Mouse (Mus musculus): ENCODE results near the gene Mccc1.

Gene Mccc1

GRCm38 (mm10) chr3:36000275-36001239 lies at the start of gene Mccc1:
TSS of gene Mccc1 (minus strand) at chr3:36000678.
- peak; percentile 89 to 92 for DNase-seq (ENCODE audit: low spot score in 2 of 2)

- no peak for DNase-seq (ENCODE audit: low spot score in 2 of 2)
Observed at GRCm38 (mm10) chr3:36049106-36049505, 48.6 kb upstream of the Mccc1 start.

- no peak for DNase-seq (ENCODE audit: low spot score in 2 of 2)
Observed at GRCm38 (mm10) chr3:36045086-36045485, 44.6 kb upstream of the Mccc1 start.

- no peak for DNase-seq (ENCODE audit: low spot score in 2 of 2)
Observed at GRCm38 (mm10) chr3:36044520-36044919, 44.0 kb upstream of the Mccc1 start.

DNA sequence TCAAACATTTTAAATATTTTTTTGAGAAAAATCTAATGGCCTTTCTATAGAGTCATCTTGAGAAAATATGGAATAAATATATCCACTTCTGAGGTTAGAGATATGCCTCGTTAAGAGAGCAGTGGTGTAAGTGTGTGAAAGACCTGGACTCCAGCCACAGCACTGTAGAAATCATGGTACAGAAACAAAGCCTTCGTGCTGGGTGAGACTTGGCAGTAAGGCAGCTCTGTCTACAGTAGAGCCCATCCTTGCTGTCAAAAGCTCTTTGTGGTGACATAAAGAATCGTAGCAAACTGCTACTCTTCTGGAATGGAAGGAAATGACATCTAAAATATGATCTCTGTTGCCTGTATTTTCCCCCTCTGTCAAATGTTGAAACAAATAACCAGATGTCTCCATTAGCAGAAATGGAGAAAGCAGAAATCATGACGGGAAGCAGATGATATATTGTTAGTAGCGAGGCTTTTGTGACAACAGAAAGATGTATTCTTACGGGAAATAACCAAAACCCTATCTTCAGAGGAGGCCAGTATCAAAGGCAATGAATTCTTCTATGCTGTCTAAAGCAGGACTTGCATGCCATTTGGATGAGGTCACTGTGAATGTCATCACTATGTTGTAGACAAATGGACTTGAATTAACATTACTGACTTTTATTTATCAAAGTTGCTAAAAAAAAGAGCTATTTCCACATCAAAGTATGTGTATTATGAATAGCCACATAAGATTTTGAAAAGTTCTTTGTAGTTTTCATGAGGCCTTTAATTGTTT lies 31.4 kb upstream of the Mccc1 start:
- no peak for DNase-seq (ENCODE audit: low spot score in 2 of 2)

DNA sequence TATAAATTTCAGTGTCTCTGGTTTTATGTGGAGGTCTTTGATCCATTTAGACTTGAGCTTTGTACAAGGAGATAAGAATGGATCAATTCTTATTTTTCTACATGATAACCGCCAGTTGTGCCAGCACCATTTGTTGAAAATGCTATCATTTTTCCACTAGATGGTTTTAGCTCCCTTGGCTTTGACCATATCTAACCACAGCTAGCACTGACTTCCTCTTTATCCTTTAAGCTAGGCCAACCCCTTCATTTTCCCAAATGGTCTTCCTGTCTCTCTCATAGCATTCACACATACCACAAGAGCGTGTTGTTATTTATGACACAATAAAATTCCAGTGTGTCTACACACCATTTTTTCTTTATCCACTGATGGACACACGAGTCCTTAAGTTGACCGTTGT lies 29.5 kb upstream of the Mccc1 start:
- no peak for DNase-seq (ENCODE audit: low spot score in 2 of 2)

DNA sequence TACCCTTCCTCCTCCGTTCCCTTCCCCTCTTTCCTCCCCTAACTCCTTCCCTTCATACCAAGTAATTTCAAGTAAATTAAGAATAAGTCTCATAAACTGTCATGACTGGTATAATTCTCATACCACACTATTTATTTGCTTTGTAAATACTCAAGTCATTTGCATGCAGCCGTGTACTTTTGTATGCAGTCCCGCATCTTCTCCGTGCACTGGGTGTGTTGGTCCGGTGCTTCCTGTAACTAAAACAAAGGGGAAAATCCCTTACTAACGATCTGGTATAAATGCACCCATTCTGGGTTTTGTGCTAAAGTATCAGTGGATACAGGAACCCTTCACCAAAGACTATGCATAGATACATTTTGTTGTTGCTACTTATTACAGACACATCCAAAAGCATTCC lies 25.3 kb upstream of the Mccc1 start:
- no peak for DNase-seq (ENCODE audit: low spot score in 2 of 2)

- no peak for DNase-seq (ENCODE audit: low spot score in 2 of 2)
Observed at GRCm38 (mm10) chr3:36011239-36011638, 10.8 kb upstream of the Mccc1 start.

GRCm38 (mm10) chr3:36008411-36009154 lies 8.1 kb upstream of the Mccc1 start:
- no peak for DNase-seq (ENCODE audit: low spot score in 2 of 2)

DNA sequence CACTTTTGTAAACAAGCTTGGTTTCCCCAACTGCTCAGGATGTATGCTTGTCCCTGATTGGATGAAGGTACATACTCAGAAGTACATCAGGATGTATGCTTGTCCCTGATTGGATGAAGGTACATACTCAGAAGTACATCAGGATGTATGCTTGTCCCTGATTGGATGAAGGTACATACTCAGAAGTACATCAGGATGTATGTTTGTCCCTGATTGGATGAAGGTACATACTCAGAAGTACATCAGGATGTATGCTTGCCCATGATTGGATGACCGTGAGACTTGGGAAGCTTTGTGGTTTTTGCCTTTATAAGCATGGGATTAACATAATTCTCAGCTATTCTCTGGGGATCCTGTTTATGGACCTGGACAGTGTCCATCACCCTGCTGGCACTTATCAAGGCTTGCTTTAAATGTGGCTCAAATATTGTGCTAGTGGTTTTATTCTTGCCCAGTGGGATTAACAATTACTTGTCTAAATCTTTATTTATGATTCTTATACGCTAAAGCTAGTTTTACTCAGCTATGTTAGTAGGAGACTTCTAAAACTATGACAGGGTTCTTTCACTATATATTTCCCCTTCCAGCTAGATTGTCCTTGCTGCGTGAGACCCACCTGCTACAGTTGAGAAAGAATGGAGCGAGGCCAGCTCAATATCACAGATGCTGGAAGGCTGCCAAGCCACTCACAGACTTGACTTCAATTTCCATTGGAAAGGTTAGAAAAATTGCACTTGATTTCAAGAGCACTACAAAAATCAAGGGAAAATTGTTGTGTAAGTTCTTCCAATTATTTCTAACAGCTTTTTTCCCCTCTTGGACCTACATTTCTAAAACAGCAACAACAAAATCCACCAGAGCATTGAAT lies 3.8 kb upstream of the Mccc1 start:
- peak in 1 of 2 experiments; percentile 50 for DNase-seq (ENCODE audit: low spot score in 2 of 2)

DNA sequence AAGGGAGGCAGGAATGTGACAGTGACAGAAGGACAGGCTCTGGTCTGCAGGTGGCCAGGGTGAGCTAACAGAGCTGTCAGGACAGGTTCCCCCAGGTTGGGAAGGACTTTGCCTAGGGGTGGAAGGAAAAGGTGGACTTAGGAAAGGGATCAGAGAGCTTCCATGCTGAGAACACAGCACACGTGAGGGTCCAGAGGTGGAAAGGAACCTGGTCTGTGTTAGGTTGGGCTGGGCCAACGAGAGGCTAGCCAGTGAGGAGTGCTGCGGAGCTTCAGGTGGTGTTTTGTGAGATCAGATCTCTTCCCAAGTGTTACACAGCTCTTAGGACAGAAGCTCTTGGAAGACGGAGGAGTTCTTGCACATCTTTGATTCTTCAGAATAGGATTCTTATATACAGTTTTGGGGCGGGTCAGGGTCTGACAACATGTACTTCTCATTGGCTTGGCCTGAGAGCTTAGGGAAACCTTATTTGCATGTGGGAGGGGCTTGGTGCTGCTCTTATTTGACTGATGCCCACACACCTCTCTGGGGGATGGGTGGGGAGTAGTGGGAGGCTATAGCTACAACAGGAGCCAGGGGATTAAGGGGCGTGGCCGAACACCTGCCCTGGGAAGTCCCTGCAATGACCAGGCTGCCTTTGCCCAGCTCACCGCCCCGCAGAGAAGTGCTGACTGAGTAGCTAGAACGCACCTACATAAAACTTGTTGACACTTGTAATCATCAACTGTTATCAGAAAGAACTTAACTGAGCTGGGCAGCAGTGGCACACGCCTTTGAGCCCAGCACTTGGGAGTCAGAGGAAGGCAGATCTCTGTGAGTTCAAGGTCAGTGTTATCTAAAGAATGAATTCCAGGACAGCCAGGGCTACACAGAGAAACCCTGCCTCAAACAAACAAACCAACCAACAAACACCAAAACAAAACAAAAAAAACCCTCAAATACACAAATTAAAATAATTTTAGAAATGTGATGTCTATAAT lies 5.6 kb downstream of the Mccc1 start:
- no peak for DNase-seq (ENCODE audit: low spot score in 2 of 2)

GRCm38 (mm10) chr3:35990715-35991114 lies 9.8 kb downstream of the Mccc1 start:
- DNase-seq (ENCODE audit: low spot score in 2 of 2): no peak

GRCm38 (mm10) chr3:35988031-35988430 lies 12.4 kb downstream of the Mccc1 start:
- no peak for DNase-seq (ENCODE audit: low spot score in 2 of 2)

- no peak for DNase-seq (ENCODE audit: low spot score in 2 of 2)
Observed at GRCm38 (mm10) chr3:35986266-35986665, 14.2 kb downstream of the Mccc1 start.

DNA sequence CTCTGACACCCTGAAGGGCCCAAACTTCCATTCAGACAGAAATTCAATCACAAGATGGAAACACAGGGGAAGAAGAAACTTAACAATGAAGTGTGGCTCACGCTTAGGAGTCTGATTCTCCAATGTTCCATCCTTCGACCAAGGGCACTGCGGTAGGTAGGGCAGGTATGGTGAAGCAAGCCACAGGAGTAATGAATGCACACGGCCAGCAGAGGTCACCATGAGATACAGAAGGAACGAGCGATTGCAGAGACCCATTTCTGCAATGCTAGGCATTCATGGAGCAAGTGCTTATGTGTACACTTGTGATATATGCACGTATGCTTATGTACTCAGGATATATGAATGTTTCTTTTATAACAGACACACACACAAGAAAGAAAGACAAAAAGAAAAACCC lies 26.9 kb downstream of the Mccc1 start:
- DNase-seq (ENCODE audit: low spot score in 2 of 2): peak in 1 of 2 experiments; percentile 13

DNA sequence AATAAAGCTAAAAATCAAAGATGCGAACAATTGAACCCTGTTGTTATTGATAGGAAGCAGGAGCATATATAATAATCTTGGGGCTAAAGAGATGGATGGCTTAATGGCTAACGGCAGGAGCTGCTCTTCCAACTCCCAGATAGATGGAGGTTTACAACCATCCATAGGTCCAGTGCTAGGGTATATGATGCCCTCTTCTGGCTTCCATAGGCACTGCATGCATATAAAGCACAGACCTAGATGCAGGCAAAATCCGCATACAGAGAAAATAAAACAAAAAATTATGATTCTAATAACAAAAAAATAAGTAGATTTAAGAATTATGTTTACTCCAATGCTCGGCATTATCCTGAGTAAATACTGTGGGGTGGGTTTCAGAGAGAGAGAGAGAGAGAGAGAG lies 27.5 kb downstream of the Mccc1 start:
- peak in 1 of 2 experiments; percentile 15 for DNase-seq (ENCODE audit: low spot score in 2 of 2)

- no peak for DNase-seq (ENCODE audit: low spot score in 2 of 2)
Observed at GRCm38 (mm10) chr3:35971149-35971548, 29.3 kb downstream of the Mccc1 start.

DNA sequence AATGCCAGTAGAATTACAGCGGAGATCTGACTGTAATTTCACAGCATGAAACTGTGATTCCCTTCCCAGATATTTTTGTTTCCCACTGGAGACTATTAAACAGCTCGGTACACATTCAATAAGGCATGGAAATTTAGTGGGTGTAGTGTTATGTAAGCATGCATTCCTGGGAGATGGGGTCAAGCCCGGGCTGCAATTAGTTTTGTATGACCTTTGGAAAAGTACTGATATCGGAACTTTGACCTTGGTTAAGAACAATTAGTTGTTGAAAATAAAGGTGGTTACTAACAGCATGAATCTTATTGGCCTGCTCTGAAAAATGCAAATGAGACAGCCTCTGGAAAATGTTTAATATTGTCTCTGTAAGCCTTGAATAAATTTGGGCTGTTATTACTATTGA lies 30.0 kb downstream of the Mccc1 start:
- DNase-seq (ENCODE audit: low spot score in 2 of 2): no peak

DNA sequence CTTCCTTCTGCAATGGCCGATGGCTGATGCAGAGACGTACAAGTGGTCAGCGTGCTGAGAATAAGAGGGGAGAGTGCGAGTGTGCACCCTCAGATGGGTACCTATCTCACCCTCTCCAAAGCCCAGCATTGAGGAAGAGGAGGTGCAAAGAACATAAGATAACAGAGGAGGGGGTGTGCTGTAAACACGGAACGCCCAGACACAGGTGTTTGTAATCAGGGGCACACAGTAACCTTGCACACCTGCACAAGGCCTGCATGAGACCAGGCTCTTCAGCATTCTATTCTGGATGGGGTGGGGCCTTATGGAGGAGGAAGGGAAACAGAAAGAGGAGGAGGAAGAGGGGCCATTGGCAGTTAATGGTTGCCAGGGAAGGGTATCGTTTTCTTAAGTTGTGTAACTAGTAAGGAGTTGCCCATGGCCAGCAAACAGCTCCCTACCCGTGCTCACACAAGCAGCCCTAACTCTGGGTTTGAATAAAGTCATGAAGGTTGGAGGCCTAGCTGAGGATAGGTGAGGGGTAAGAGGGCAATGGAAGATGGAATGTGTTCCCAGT lies 33.0 kb downstream of the Mccc1 start:
- DNase-seq (ENCODE audit: low spot score in 2 of 2): no peak
